Mouse (Mus musculus): ENCODE measurements around the gene Snrpg.

Snrpg gene

DNA sequence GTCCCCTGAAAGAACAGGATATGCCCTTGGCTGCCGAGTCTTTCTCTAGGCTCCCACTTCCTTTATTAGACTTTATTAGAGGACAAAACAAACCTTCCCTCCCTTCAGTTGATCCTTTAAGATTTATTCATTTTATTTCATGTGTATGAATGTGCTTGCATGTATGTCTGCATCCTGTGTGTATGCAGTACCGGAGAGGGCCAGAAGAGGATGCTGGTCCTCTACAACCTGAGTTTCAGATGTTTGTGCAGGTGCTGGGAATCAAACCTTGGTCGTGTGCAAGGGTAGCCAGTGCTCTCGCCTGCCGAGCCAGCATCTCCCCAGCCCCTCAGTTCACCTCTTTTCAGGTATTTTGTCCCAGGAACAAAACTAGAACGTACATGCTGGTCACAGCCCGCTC, 9.7 kb upstream of the Snrpg start:
- no peaks in the 10 kb centered on the region for H3K9me3 ChIP-seq (ENCODE audit: low read length)
- peaks cover 3% of the 10 kb centered on the region for H3K27me3 ChIP-seq (ENCODE audit: insufficient read depth, low read length)
- no peak overlapping the region for H3K4me3 ChIP-seq (replicated peaks; ENCODE audit: low read length)
- H3K36me3 ChIP-seq (ENCODE audit: insufficient read depth, low read length): no peaks in the 10 kb centered on the region
- peaks cover 21% of the 10 kb centered on the region for H3K4me1 ChIP-seq (replicated peaks; ENCODE audit: low read depth, low read length)
- TF ChIP-seq CTCF (conservative IDR thresholded peaks at IDR 0.05; ENCODE audit: low read length): peak; percentile 99
- TF ChIP-seq NANOG (IDR thresholded peaks at IDR 0.05; ENCODE audit: borderline replicate concordance, low read length): no peak

DNA sequence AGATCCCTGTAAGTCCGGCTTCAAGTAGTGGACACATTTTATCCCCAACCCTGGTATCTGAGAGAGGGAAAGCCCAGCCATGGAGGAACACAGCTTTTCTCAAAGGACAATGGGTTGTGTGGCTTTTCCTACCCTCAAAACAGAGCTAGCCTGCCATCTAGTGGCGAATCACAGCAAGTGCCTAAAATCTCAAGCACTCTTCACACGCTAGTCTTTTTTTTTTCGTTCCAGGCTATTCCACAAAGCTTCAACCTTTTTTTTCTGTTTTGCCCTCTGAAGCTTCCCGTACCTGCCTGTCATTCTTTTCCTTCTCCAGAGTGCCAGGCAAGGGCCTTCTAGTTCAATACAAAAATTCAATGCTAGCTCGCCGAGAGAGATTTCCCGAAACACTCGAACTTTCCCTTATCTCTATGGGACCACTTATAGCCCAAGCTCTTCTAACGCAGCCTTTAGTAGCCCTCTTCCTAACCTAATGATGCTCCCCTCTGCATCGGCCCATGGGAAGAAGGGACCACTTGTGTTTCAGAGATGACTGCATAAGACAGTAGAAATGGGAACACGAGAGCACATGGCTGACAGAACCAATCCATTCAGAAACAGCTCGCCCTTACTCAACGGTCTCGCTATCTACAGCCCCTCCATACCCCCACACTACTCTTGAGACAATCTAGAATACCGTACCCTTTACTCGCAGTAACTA, 6.5 kb upstream of the Snrpg start:
- Histone ChIP-seq H3K4me1 (replicated peaks; ENCODE audit: low read depth, low read length) (peaks cover 43% of the 10 kb centered on the region), H3K36me3 (ENCODE audit: insufficient read depth, low read length) (peaks cover 32% of the 10 kb centered on the region), H3K27me3 (ENCODE audit: insufficient read depth, low read length) (peaks cover 3% of the 10 kb centered on the region), H3K9me3 (ENCODE audit: low read length) (no peaks in the 10 kb centered on the region), H3K4me3 (replicated peaks; ENCODE audit: low read length) (peak overlapping the region; percentile 57)
- TF ChIP-seq POU5F1 (IDR thresholded peaks at IDR 0.05; ENCODE audit: borderline replicate concordance, low read length) (no peak), NANOG (IDR thresholded peaks at IDR 0.05; ENCODE audit: borderline replicate concordance, low read length) (no peak), CTCF (conservative IDR thresholded peaks at IDR 0.05; ENCODE audit: low read length) (peak; percentile 85)

DNA sequence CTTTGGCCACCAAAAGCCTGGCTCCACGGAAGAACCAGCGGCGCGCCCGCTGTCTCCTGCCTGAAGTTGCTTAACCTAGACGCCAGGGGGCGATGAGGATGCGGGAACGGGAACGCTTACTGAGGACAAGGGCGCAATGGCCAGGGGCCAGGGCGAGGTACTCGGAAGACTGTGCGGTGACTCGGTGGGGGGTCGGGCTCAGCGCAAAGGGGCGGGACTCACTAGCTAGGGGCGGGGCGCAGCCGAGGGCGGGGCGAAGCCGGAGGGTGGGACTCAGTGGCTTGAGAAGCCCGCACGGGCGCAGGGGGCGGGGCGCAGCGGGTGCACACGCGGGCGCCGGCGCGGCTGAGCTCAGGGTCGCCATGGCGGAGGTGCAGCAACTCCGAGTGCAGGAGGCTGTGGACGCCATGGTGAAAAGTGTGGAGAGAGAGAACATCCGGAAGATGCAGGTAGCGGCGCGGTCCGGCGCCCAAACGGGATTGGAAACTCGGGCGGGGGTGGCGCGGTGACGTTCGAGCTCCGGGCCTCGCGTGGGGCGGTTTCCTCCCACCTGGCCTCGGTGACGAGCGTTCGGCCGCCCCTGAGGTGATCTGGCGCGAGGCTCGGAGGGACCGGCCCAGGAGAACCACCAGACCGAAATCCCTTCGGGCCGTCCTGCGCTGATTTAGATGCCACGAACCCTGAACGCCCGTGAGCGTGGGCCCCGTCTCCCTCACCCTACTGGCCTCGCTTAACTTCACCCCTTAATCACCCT, 5.6 kb upstream of the Snrpg start, which contains the start of gene Fam136a:
Gene Fam136a, plus strand, starts transcription at position 276 of the 754 bp plus-strand sequence.
- Histone ChIP-seq H3K36me3 (ENCODE audit: insufficient read depth, low read length) (peaks cover 35% of the 10 kb centered on the region), H3K27me3 (ENCODE audit: insufficient read depth, low read length) (peaks cover 3% of the 10 kb centered on the region), H3K4me3 (replicated peaks; ENCODE audit: low read length) (peak within 1 kb of the TSS; percentile 96), H3K4me1 (replicated peaks; ENCODE audit: low read depth, low read length) (peaks cover 46% of the 10 kb centered on the region), H3K9me3 (ENCODE audit: low read length) (no peaks in the 10 kb centered on the region)
- TF ChIP-seq NANOG (IDR thresholded peaks at IDR 0.05; ENCODE audit: borderline replicate concordance, low read length): no peak
- TF ChIP-seq CTCF (conservative IDR thresholded peaks at IDR 0.05; ENCODE audit: low read length): peak; percentile 81

DNA sequence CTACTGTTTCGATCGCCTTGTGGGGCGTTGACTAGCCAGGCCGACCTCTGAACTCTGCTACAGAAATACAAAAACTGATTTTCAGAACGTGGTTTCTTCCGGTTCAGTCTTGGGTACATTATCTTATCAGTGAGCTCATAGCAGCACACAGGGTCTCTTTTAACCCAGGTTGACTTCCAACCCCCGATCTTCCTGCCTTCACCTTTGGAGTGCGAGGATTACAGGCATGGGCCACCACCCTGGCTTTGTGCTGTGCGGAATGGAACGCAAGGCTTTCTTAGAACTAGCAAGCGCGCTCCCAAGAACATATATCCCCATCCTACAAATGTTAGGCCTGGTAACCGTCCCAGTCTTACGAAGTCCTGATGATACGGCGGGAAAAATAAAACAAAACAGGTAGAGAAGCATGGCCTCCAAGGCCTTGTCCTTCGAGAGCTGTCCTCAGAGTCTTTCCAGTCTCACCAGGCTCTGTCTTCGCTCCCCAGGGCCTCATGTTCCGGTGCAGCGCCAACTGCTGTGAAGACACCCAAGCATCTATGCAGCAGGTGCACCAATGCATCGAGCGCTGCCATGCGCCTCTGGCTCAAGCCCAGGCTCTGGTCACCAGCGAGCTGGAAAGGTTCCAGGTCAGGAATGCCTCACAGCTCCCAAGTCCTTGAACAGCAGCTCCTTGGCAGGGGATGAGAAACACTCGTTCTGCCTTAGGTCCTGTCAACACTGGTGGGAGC, 4.8 kb upstream of the Snrpg start:
- Histone ChIP-seq H3K36me3 (ENCODE audit: insufficient read depth, low read length) (peaks cover 35% of the 10 kb centered on the region), H3K27me3 (ENCODE audit: insufficient read depth, low read length) (peaks cover 3% of the 10 kb centered on the region), H3K4me1 (replicated peaks; ENCODE audit: low read depth, low read length) (peaks cover 46% of the 10 kb centered on the region), H3K4me3 (replicated peaks; ENCODE audit: low read length) (peak overlapping the region; percentile 96), H3K9me3 (ENCODE audit: low read length) (no peaks in the 10 kb centered on the region)
- no peak for TF ChIP-seq CTCF (conservative IDR thresholded peaks at IDR 0.05; ENCODE audit: low read length)

DNA sequence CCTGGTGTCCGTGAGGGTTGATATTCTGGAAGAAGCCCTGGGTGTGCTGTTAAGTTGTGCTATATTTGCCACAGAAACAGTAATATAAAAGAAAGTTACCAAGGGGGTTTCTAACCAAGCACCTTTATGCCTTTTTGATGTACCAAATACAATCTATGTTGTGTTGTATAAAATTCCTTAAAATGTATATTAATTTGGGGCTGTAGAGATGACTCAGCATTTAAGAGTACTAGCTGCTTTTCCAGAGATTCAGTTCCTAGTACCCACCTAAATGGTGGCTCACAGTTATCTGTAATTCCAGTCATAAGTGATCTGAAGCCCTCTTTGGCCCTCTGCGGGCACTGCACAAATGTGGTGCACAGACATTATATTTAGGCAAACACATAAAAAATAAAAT, 4.3 kb upstream of the Snrpg start:
- TF ChIP-seq POU5F1 (IDR thresholded peaks at IDR 0.05; ENCODE audit: borderline replicate concordance, low read length): no peak
- TF ChIP-seq NANOG (IDR thresholded peaks at IDR 0.05; ENCODE audit: borderline replicate concordance, low read length): no peak
- TF ChIP-seq CTCF (conservative IDR thresholded peaks at IDR 0.05; ENCODE audit: low read length): no peak
- Histone ChIP-seq H3K4me3 (replicated peaks; ENCODE audit: low read length) (peak overlapping the region; percentile 96), H3K4me1 (replicated peaks; ENCODE audit: low read depth, low read length) (peaks cover 46% of the 10 kb centered on the region), H3K36me3 (ENCODE audit: insufficient read depth, low read length) (peaks cover 35% of the 10 kb centered on the region), H3K27me3 (ENCODE audit: insufficient read depth, low read length) (peaks cover 3% of the 10 kb centered on the region), H3K9me3 (ENCODE audit: low read length) (no peaks in the 10 kb centered on the region)

DNA sequence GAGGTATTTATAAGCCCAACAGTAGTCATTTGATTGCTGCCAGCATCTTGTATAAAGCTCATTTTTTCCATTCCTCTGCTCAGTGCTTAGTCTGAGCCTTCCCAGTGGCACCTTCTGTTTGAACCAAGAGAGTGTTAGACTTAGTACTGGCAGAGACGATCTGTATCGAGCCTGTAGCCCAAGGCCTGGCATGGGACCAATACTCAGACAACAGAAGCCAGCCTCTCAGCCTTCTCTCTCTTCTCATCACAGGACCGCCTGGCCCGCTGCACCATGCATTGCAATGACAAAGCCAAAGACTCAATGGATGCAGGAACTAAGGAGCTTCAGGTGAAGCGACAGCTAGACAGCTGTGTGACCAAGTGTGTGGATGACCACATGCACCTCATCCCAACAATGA, 2.6 kb upstream of the Snrpg start:
- Histone ChIP-seq H3K36me3 (ENCODE audit: insufficient read depth, low read length) (peaks cover 48% of the 10 kb centered on the region), H3K4me3 (replicated peaks; ENCODE audit: low read length) (no peak overlapping the region), H3K9me3 (ENCODE audit: low read length) (no peaks in the 10 kb centered on the region), H3K27me3 (ENCODE audit: insufficient read depth, low read length) (peaks cover 3% of the 10 kb centered on the region), H3K4me1 (replicated peaks; ENCODE audit: low read depth, low read length) (peaks cover 60% of the 10 kb centered on the region)
- no peak for TF ChIP-seq POU5F1 (IDR thresholded peaks at IDR 0.05; ENCODE audit: borderline replicate concordance, low read length)
- no peak for TF ChIP-seq NANOG (IDR thresholded peaks at IDR 0.05; ENCODE audit: borderline replicate concordance, low read length)
- no peak for TF ChIP-seq CTCF (conservative IDR thresholded peaks at IDR 0.05; ENCODE audit: low read length)

DNA sequence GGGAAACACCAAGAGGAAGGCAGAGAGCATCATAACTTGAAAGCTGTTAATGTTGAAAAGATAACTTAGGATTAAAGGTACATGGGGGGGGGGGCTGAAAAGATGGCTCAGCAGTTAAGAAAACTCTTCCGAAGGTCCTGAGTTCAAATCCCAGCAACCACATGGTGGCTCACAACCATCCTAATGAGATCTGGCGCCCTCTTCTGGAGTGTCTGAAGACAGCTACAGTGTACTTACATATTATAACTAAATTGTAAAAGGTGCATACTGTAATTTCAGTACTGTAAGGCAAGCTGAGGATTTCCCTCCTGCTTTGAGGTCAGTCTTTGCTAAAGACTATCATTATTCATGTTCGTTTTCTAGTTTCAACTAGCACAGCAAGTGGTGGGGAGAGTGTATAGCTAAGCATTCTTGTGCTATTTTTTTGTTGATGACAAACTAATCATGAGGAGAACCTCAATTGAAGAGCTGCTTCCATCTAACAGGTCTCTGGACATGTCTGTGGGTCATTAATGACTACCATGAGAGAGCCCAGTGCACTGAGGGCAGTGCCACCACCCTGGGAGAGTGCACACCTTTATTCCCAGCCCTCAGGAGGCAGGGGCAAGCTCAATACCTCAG, 901 bp upstream of the Snrpg start:
- Histone ChIP-seq H3K27me3 (ENCODE audit: insufficient read depth, low read length) (no peaks in the 10 kb centered on the region), H3K36me3 (ENCODE audit: insufficient read depth, low read length) (peaks cover 63% of the 10 kb centered on the region), H3K4me3 (replicated peaks; ENCODE audit: low read length) (peak overlapping the region; percentile 100), H3K4me1 (replicated peaks; ENCODE audit: low read depth, low read length) (peaks cover 60% of the 10 kb centered on the region), H3K9me3 (ENCODE audit: low read length) (no peaks in the 10 kb centered on the region)
- TF ChIP-seq CTCF (conservative IDR thresholded peaks at IDR 0.05; ENCODE audit: low read length): peak; percentile 30
- no peak for TF ChIP-seq POU5F1 (IDR thresholded peaks at IDR 0.05; ENCODE audit: borderline replicate concordance, low read length)

DNA sequence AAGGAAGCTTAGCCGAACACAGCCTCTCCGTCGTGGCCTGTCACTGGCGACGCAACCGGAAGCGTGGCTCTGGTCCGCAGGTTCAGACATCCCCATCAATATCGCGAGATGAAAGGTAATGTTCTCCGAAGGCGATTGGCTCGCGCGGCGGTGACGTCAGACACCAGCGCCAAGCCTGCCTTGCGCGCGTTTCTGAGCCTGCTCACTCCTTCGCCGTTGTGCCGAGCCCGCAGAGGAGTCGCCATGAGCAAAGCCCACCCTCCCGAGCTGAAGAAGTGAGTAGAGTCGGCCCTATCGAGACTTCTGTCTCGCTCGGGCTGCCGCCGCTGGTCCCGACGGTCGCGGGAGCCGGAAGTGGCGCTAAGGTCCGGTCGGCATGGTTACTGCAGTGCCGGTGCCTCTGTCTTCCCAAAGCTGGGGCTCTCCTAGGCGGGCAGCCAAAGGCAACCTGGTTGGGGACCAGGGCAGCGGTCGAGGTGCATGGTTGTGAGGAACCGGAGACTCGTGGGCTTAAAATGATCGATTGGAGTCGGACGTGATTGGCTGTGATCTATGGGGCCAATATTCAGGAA, 322 bp downstream of the Snrpg start:
- Histone ChIP-seq H3K36me3 (ENCODE audit: insufficient read depth, low read length) (peaks cover 74% of the 10 kb centered on the region), H3K4me3 (replicated peaks; ENCODE audit: low read length) (peak overlapping the region; percentile 100), H3K4me1 (replicated peaks; ENCODE audit: low read depth, low read length) (peaks cover 61% of the 10 kb centered on the region), H3K9me3 (ENCODE audit: low read length) (no peaks in the 10 kb centered on the region), H3K27me3 (ENCODE audit: insufficient read depth, low read length) (no peaks in the 10 kb centered on the region)
- TF ChIP-seq NANOG (IDR thresholded peaks at IDR 0.05; ENCODE audit: borderline replicate concordance, low read length) (no peak), CTCF (conservative IDR thresholded peaks at IDR 0.05; ENCODE audit: low read length) (no peak), POU5F1 (IDR thresholded peaks at IDR 0.05; ENCODE audit: borderline replicate concordance, low read length) (no peak)
